Mouse (Mus musculus) heart, adult 2 months (tissue): ENCODE results near the gene Sept9.

Experiments
- CTCF ChIP-seq: fragments of 200-600 bp; IDR thresholded peaks from 2 replicates; pipeline ENCODE4 v1.8.1; 2022; ENCODE audit warnings: antibody characterized with exemption, mild to moderate bottlenecking, moderate library complexity
- EP300 ChIP-seq: fragments of 200-500 bp; IDR thresholded peaks from 2 replicates; pipeline ENCODE4 v1.6.1; 2011; ENCODE audit warnings: low read depth, low read length, control low read depth; ENCODE audit not compliant: insufficient read depth
- POLR2A ChIP-seq: fragments of 200-500 bp; IDR thresholded peaks from 2 replicates; pipeline ENCODE4 v1.6.1; 2011; ENCODE audit warnings: mild to moderate bottlenecking, low read depth, low read length, control low read depth; ENCODE audit not compliant: insufficient read depth

DNA sequence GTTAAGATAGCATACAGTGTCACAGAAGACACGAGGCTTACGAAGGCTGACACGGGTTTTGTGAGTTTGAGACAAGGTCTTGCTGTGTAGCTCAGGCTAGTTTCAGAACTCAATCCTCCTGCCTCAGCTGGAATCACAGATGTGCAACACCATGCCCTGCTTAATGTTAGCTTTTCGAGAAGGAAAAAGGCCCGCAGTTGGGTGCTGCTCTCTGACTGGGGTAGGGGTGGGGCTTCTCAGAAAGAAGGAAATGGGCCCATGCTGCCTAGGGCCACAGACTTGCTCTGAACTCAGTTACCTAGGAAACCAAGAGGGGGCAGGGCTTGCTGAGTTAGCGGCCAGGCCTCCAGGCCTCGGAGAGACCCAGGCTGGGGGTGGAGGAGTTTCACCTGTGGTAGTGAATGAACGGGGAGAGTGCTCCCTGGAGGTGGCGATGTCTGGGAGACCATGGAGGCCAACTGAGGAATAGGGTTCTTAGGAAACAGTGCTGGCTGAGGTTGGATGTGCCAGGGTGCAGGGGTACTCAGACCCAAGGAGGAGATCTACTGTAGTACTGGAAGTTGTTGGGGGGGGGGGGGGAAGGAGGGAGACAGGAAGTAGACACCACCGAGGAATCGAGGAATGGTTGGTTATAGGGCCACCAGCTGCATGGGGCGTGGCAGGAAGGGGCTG, 126.1 kb downstream of the Sept9 start:
- no peak for TF ChIP-seq CTCF
- no peak for TF ChIP-seq EP300
- TF ChIP-seq POLR2A: no peak
